Mouse (Mus musculus) kidney, postnatal 0 days (tissue): ENCODE measurements around the gene Slc50a1. TPM values are rescaled to one million over a fixed set of nuclear protein-coding genes. Genes with fewer than 3 reads are reported as not detected.

Source experiments
- ATAC-seq: fragments of 200-750 bp; cut with Nextera tagmentation; replicated peaks from 2 replicates; pipeline ENCODE4 v1.8.0; 2017; ENCODE audit warnings: low read depth, moderate number of reproducible peaks, moderate TSS enrichment, moderate library complexity; ENCODE audit not compliant: low FRiP score
- DNase-seq: peaks from one replicate; pipeline ENCODE4 v3.0.0-alpha.2; 2016; ENCODE audit warnings: low spot score
- H3K27ac ChIP-seq: fragments of 300-500 bp; sonication (generic); 2 replicates; pipeline ENCODE4 v1.5.1; 2014; ENCODE audit warnings: mild to moderate bottlenecking
- H3K27me3 ChIP-seq: fragments of 300-500 bp; sonication (generic); 2 replicates; pipeline ENCODE4 v1.6.1; 2014; ENCODE audit warnings: low read length, mixed read lengths; ENCODE audit not compliant: insufficient read depth
- H3K36me3 ChIP-seq: fragments of 300-500 bp; sonication (generic); 2 replicates; pipeline ENCODE4 v1.6.1; 2014; ENCODE audit warnings: low read length, mixed read lengths; ENCODE audit not compliant: insufficient read depth
- H3K4me1 ChIP-seq: fragments of 300-500 bp; sonication (generic); replicated peaks from 2 replicates; pipeline ENCODE4 v1.6.1; 2014; ENCODE audit warnings: antibody characterized with exemption, low read length, mixed read lengths; ENCODE audit not compliant: insufficient read depth
- H3K4me2 ChIP-seq: fragments of 300-500 bp; sonication (generic); 2 replicates; pipeline ENCODE4 v1.6.1; 2014; ENCODE audit warnings: mild to moderate bottlenecking, low read length, moderate library complexity, mixed read lengths
- H3K4me3 ChIP-seq: fragments of 300-500 bp; sonication (generic); replicated peaks from 2 replicates; pipeline ENCODE4 v1.5.1; 2014; ENCODE audit warnings: low read depth, low read length
- H3K9ac ChIP-seq: fragments of 300-500 bp; sonication (generic); 2 replicates; pipeline ENCODE4 v1.6.1; 2014; ENCODE audit warnings: low read depth, low read length
- H3K9me3 ChIP-seq: fragments of 300-500 bp; sonication (generic); replicated peaks from 2 replicates; pipeline ENCODE4 v1.6.1; 2016; ENCODE audit warnings: low read length, inconsistent platforms, mixed read lengths
- CTCF ChIP-seq: IDR thresholded peaks from 2 replicates; pipeline ENCODE4 v1.5.1; 2016; ENCODE audit warnings: antibody characterized with exemption, low read depth, mild to moderate bottlenecking, moderate library complexity
- WGBS: fragments of 180-500 bp; shearing (Covaris S2); extraction: QIAGEN DNeasy Blood & Tissue Kit; methylation state at CpG from one replicate; pipeline ENCODE4 v1.1.7; 2014; 5-methylcytosine and 5-hydroxymethylcytosine counted together
- polyA plus RNA-seq: library from polyadenylated mRNA; unstranded; fragments of >200 nt; fragmentation: Nextera tagmentation; extraction: Ambion mirVana; gene quantifications from 2 replicates; pipeline ENCODE4 v1.2.1, GENCODE M21; 2015

Slc50a1 gene
- polyA plus RNA-seq, 1 experiment from 2014 or later = 82.2 TPM

GRCm38 (mm10) chr3:89298908-89299307 is 28.5 kb upstream of the Slc50a1 start:
- H3K9me3 ChIP-seq = no peaks in the 10 kb centered on the region
- TF ChIP-seq CTCF = no peak
- DNase-seq = no peak
- 0 out of 2 replicates have a peak overlapping the region, but pooled peaks have one; percentile 51 for H3K27ac ChIP-seq
- H3K4me3 ChIP-seq = no peak overlapping the region
- no peaks in the 10 kb centered on the region for H3K27me3 ChIP-seq
- H3K36me3 ChIP-seq = no peaks in the 10 kb centered on the region
- 86% methylated on average over 6 of the region's 6 CpGs for WGBS
- H3K4me2 ChIP-seq = no peak overlapping the region
- H3K9ac ChIP-seq = no peak overlapping the region
- ATAC-seq = no peak
- no peaks in the 10 kb centered on the region for H3K4me1 ChIP-seq

GRCm38 (mm10) chr3:89296761-89297396 is 26.5 kb upstream of the Slc50a1 start:
- Histone ChIP-seq H3K27me3 (no peaks in the 10 kb centered on the region), H3K36me3 (no peaks in the 10 kb centered on the region), H3K27ac (no peak overlapping the region), H3K4me3 (no peak overlapping the region), H3K9ac (no peak overlapping the region), H3K4me1 (no peaks in the 10 kb centered on the region), H3K4me2 (no peak overlapping the region), H3K9me3 (no peaks in the 10 kb centered on the region)
- TF ChIP-seq CTCF = no peak
- no peak for DNase-seq
- ATAC-seq = no peak
- WGBS = 81% methylated on average over 11 of the region's 11 CpGs

- DNase-seq (no peak), ATAC-seq (no peak)
- H3K36me3 ChIP-seq = no peaks in the 10 kb centered on the region
- H3K4me2 ChIP-seq = no peak overlapping the region
- H3K9me3 ChIP-seq = no peaks in the 10 kb centered on the region
- WGBS = 76% methylated on average over 8 of the region's 8 CpGs
- no peaks in the 10 kb centered on the region for H3K27me3 ChIP-seq
- H3K9ac ChIP-seq = no peak overlapping the region
- no peak overlapping the region for H3K27ac ChIP-seq
- TF ChIP-seq CTCF = no peak
- H3K4me3 ChIP-seq = no peak overlapping the region
- H3K4me1 ChIP-seq = no peaks in the 10 kb centered on the region
Measured at GRCm38 (mm10) chr3:89295685-89296230, 25.4 kb upstream of the Slc50a1 start.

GRCm38 (mm10) chr3:89294195-89294594 is 23.8 kb upstream of the Slc50a1 start:
- no peaks in the 10 kb centered on the region for H3K36me3 ChIP-seq
- H3K4me3 ChIP-seq = no peak overlapping the region
- WGBS = 75% methylated on average over 5 of the region's 5 CpGs
- peak; percentile 30 for ATAC-seq
- no peak overlapping the region for H3K9ac ChIP-seq
- H3K27me3 ChIP-seq = no peaks in the 10 kb centered on the region
- no peak overlapping the region for H3K27ac ChIP-seq
- no peak for DNase-seq
- H3K4me1 ChIP-seq = no peaks in the 10 kb centered on the region
- TF ChIP-seq CTCF = no peak
- H3K4me2 ChIP-seq = no peak overlapping the region
- no peaks in the 10 kb centered on the region for H3K9me3 ChIP-seq

- no peak for DNase-seq
- peak; percentile 52; the same call in 1 of the 2 replicates for ATAC-seq
Measured at GRCm38 (mm10) chr3:89293247-89293918, 23.0 kb upstream of the Slc50a1 start.

GRCm38 (mm10) chr3:89292303-89292702 is 21.9 kb upstream of the Slc50a1 start:
- no peak for DNase-seq
- no peak for ATAC-seq

More at GRCm38 (mm10) chr3:89293247-89293918, 23.0 kb upstream of the Slc50a1 start:
- no peak overlapping the region for H3K9ac ChIP-seq
- no peaks in the 10 kb centered on the region for H3K9me3 ChIP-seq
- TF ChIP-seq CTCF = no peak
- H3K4me3 ChIP-seq = no peak overlapping the region
- no peak overlapping the region for H3K4me2 ChIP-seq
- H3K27ac ChIP-seq = no peak overlapping the region
- WGBS = 87% methylated on average over 11 of the region's 11 CpGs
- H3K27me3 ChIP-seq = no peaks in the 10 kb centered on the region
- H3K36me3 ChIP-seq = no peaks in the 10 kb centered on the region
- H3K4me1 ChIP-seq = peaks cover 4% of the 10 kb centered on the region; the same call in 1 of the 2 replicates

More at GRCm38 (mm10) chr3:89292303-89292702, 21.9 kb upstream of the Slc50a1 start:
- H3K27me3 ChIP-seq = no peaks in the 10 kb centered on the region
- H3K9ac ChIP-seq = no peak overlapping the region
- no peaks in the 10 kb centered on the region for H3K9me3 ChIP-seq
- H3K4me1 ChIP-seq = peaks cover 8% of the 10 kb centered on the region; the same call in 1 of the 2 replicates
- no peak overlapping the region for H3K27ac ChIP-seq
- no peak overlapping the region for H3K4me3 ChIP-seq
- WGBS = 73% methylated on average over 5 of the region's 5 CpGs
- H3K4me2 ChIP-seq = no peak overlapping the region
- TF ChIP-seq CTCF = no peak
- H3K36me3 ChIP-seq = no peaks in the 10 kb centered on the region
